Mouse (Mus musculus) naive thymus-derived CD4-positive, alpha-beta T cell, adult 2 months (primary cell): ENCODE measurements at regions not wholly inside any gene's neighbourhood (a gene's known extent, or its start where the extent isn't known, plus 50 kb on each side); places are given as distances from the start of the nearest gene placed in this dataset.
A peak's percentile ranks its signal among the peaks of the same experiment; 100 is the strongest.

Experiments used
- DNase-seq: peaks from one replicate; pipeline ENCODE4 v3.0.0-alpha.2; 2011; ENCODE audit warnings: low read depth

GRCm38 (mm10) chr12:25262461-25262860 is 165.5 kb upstream of the Id2 start:
- no peak for DNase-seq

GRCm38 (mm10) chr12:25259123-25259522 is 162.2 kb upstream of the Id2 start:
- no peak for DNase-seq

GRCm38 (mm10) chr12:25256268-25256667 is 159.3 kb upstream of the Id2 start:
- peak; percentile 51 for DNase-seq

- peak; percentile 50 for DNase-seq
These were observed 157.8 kb upstream of the Id2 start for GRCm38 (mm10) chr12:25254716-25255115.

- DNase-seq: no peak
These were observed 156.0 kb upstream of the Id2 start for GRCm38 (mm10) chr12:25252776-25253510.

GRCm38 (mm10) chr12:25251411-25252171 is 154.7 kb upstream of the Id2 start:
- DNase-seq: no peak

GRCm38 (mm10) chr12:25250881-25251280 is 153.9 kb upstream of the Id2 start:
- no peak for DNase-seq

GRCm38 (mm10) chr12:25248681-25249366 is 151.9 kb upstream of the Id2 start:
- no peak for DNase-seq

GRCm38 (mm10) chr12:25246566-25246965 is 149.6 kb upstream of the Id2 start:
- no peak for DNase-seq

- DNase-seq: no peak
These were observed 148.7 kb upstream of the Id2 start for GRCm38 (mm10) chr12:25245661-25246060.

- no peak for DNase-seq
These were observed 148.3 kb upstream of the Id2 start for GRCm38 (mm10) chr12:25245251-25245650.

GRCm38 (mm10) chr12:25244666-25245065 is 147.7 kb upstream of the Id2 start:
- no peak for DNase-seq

- DNase-seq: no peak
These were observed 147.0 kb upstream of the Id2 start for GRCm38 (mm10) chr12:25243901-25244300.

GRCm38 (mm10) chr12:25242369-25242768 is 145.4 kb upstream of the Id2 start:
- no peak for DNase-seq

GRCm38 (mm10) chr12:25241675-25242074 is 144.7 kb upstream of the Id2 start:
- DNase-seq: peak; percentile 63

- DNase-seq: no peak
These were observed 143.9 kb upstream of the Id2 start for GRCm38 (mm10) chr12:25240796-25241195.

GRCm38 (mm10) chr12:25240142-25240541 is 143.2 kb upstream of the Id2 start:
- DNase-seq: peak; percentile 35

GRCm38 (mm10) chr12:25235071-25235470 is 138.1 kb upstream of the Id2 start:
- no peak for DNase-seq

GRCm38 (mm10) chr12:25234636-25235035 is 137.7 kb upstream of the Id2 start:
- DNase-seq: no peak

GRCm38 (mm10) chr12:25233027-25233535 is 136.1 kb upstream of the Id2 start:
- DNase-seq: no peak

GRCm38 (mm10) chr12:25232358-25233026 is 135.6 kb upstream of the Id2 start:
- DNase-seq: no peak

GRCm38 (mm10) chr12:25228708-25229107 is 131.8 kb upstream of the Id2 start:
- DNase-seq: no peak
